Mouse (Mus musculus) intestine, postnatal 0 days (tissue): ENCODE measurements at regions not wholly inside any gene's neighbourhood (a gene's known extent, or its start where the extent isn't known, plus 50 kb on each side); places are given as distances from the start of the nearest gene placed in this dataset.

ENCODE experiments used
- ATAC-seq: fragments of 200-750 bp; cut with Nextera tagmentation; 2 replicates; pipeline ENCODE4 v1.8.0; 2017; ENCODE audit warnings: mild to moderate bottlenecking, moderate TSS enrichment, moderate library complexity
- H3K27ac ChIP-seq: fragments of 300-500 bp; sonication (generic); 2 replicates; pipeline ENCODE4 v1.5.1; 2014; ENCODE audit warnings: mild to moderate bottlenecking, low read depth, low read length, moderate library complexity
- H3K27me3 ChIP-seq: fragments of 300-500 bp; sonication (generic); replicated peaks from 2 replicates; pipeline ENCODE4 v1.6.1; 2014; ENCODE audit warnings: low read length, mixed read lengths; ENCODE audit not compliant: control insufficient read depth, insufficient read depth
- H3K36me3 ChIP-seq: fragments of 300-500 bp; sonication (generic); 2 replicates; pipeline ENCODE4 v1.6.1; 2014; ENCODE audit warnings: mild to moderate bottlenecking, moderate library complexity; ENCODE audit not compliant: control insufficient read depth, insufficient read depth
- H3K4me1 ChIP-seq: fragments of 300-500 bp; sonication (generic); replicated peaks from 2 replicates; pipeline ENCODE4 v1.6.1; 2014; ENCODE audit warnings: antibody characterized with exemption, low read length, mixed read lengths; ENCODE audit not compliant: control insufficient read depth, insufficient read depth
- H3K4me2 ChIP-seq: fragments of 300-500 bp; sonication (generic); replicated peaks from 2 replicates; pipeline ENCODE4 v1.6.1; 2014; ENCODE audit warnings: low read depth, mild to moderate bottlenecking, moderate library complexity
- H3K4me3 ChIP-seq: fragments of 300-500 bp; sonication (generic); 2 replicates; pipeline ENCODE4 v1.5.1; 2014; ENCODE audit warnings: low read depth, low read length
- H3K9ac ChIP-seq: fragments of 300-500 bp; sonication (generic); 2 replicates; pipeline ENCODE4 v1.6.1; 2014; ENCODE audit warnings: mild to moderate bottlenecking, low read depth, low read length
- H3K9me3 ChIP-seq: fragments of 300-500 bp; sonication (generic); 2 replicates; pipeline ENCODE4 v1.6.1; 2016; ENCODE audit warnings: mixed run types; ENCODE audit not compliant: control insufficient read depth
- CTCF ChIP-seq: sonication (generic); IDR thresholded peaks from 2 replicates; pipeline ENCODE4 v1.5.1; 2016; ENCODE audit warnings: low read depth, mild to moderate bottlenecking, control low read depth, antibody characterized with exemption, moderate library complexity
- WGBS: fragments of 180-500 bp; shearing (Covaris S2); extraction: QIAGEN DNeasy Blood & Tissue Kit; methylation state at CpG from one replicate; pipeline ENCODE4 v1.1.7; 2014; 5-methylcytosine and 5-hydroxymethylcytosine counted together

DNA sequence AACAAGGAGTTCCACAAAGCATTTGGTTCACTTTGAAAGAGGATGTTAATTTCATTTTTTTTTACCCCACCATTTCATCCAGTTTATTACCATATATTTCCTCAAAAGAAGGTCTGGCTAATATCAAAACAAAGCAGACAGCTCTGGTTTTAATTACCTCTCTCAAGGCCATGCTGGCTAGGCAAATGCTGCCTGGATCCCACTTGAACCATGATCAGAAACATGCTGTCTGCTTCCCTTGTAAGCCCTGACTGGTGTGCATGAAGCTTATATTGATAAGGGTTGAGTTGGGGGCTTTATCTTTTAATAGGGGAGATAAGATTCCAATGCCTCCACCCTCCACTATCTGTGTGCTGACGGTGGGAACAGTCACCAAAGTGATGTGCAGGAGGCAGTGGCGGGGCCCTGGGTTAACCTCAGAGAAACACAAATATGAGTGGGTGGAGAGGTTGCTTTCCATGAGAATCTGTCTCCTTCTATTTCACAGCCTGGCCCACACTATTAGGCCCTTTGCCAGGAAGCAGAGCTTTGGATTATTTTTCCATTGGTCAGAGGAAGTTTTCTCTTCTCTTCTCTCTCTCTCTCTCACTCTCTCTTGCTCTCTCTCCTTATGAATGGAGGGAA, 194.4 kb downstream of the Ets1 start:
- Histone ChIP-seq H3K36me3 (no peaks in the 10 kb centered on the region), H3K4me2 (no peak overlapping the region), H3K27me3 (no peaks in the 10 kb centered on the region), H3K27ac (no peak overlapping the region), H3K9me3 (no peaks in the 10 kb centered on the region), H3K4me1 (no peaks in the 10 kb centered on the region), H3K4me3 (no peak overlapping the region), H3K9ac (no peak overlapping the region)
- no peak for ATAC-seq
- WGBS = 35% methylated on average over 2 of the region's 2 CpGs
- no peak for TF ChIP-seq CTCF

DNA sequence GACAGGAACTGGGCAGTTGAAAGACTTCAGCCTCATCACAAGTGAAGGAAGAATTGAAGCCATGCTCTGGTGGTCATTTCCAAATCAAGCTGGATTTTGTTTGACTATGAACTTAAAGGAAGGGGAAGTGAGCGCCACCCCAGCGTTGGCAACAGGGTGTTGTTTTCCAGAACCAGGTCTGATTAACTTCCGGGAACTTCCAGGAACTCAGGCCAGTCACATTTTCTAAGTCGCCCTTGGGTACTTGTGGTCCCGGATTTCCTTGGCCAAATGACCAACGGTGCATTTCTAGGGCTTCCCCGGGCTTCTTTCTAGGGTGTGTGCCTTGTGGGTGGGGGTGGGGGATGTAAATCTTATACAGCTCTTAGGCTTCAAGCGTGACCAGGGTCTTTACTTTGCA, 197.4 kb downstream of the Ets1 start:
- no peaks in the 10 kb centered on the region for H3K27me3 ChIP-seq
- 81% methylated on average over 8 of the region's 8 CpGs for WGBS
- no peak overlapping the region for H3K27ac ChIP-seq
- no peaks in the 10 kb centered on the region for H3K9me3 ChIP-seq
- H3K4me1 ChIP-seq = no peaks in the 10 kb centered on the region
- ATAC-seq = no peak
- H3K4me2 ChIP-seq = no peak overlapping the region
- no peak overlapping the region for H3K4me3 ChIP-seq
- no peak for TF ChIP-seq CTCF
- no peak overlapping the region for H3K9ac ChIP-seq
- H3K36me3 ChIP-seq = no peaks in the 10 kb centered on the region

DNA sequence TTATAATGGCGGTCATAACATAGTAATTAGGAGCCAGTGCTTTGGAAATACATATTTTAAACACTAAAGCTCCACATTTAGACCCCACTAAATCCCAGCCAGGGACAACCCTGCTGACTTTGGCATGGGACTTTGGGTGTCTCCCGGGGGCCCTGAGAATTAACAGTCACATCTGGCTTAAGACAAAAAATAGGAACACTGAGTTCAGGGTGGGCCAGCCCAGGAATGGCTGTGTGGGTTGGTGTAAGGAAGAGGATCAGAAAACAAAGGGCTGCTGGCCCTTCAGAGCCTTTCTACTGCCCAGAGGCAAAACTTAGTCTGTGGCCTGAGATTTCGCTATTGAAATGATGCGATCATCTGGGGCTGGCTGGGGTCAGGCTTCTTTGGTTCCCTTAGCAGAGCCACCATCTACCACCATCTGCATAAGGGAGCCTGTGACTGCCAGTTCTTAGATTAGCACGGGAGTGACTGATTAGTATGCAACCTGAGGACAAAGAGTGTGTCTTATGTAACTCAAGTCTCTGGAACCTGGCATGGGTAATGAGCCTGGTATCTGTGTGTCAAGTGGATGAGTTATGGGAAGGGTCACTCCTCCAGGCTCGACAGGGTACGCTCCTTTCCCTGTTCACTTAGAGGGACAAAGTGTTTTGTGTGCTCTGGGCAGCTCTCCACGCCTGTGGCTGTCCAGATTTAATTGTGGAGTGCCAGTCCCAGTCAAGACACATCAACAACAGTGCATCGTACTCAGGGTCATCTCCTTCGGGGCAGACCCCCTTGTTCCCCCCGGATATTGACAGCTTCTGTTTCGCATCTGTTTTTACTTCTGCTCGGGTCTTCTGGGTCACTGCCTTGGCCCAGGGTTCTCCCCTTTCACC, 199.0 kb downstream of the Ets1 start:
- no peaks in the 10 kb centered on the region for H3K36me3 ChIP-seq
- H3K4me2 ChIP-seq = no peak overlapping the region
- H3K4me3 ChIP-seq = no peak overlapping the region
- H3K27me3 ChIP-seq = no peaks in the 10 kb centered on the region
- no peak for TF ChIP-seq CTCF
- WGBS = 70% methylated on average over 13 of the region's 13 CpGs
- H3K9ac ChIP-seq = no peak overlapping the region
- H3K27ac ChIP-seq = no peak overlapping the region
- ATAC-seq = no peak
- H3K9me3 ChIP-seq = no peaks in the 10 kb centered on the region
- H3K4me1 ChIP-seq = no peaks in the 10 kb centered on the region

GRCm38 (mm10) chr9:32835626-32835971, 199.6 kb downstream of the Ets1 start:
- Histone ChIP-seq H3K9ac (no peak overlapping the region), H3K4me3 (no peak overlapping the region), H3K4me2 (no peak overlapping the region), H3K9me3 (no peaks in the 10 kb centered on the region), H3K27ac (no peak overlapping the region), H3K27me3 (no peaks in the 10 kb centered on the region), H3K36me3 (no peaks in the 10 kb centered on the region), H3K4me1 (no peaks in the 10 kb centered on the region)
- ATAC-seq = no peak
- no peak for TF ChIP-seq CTCF
- 35% methylated on average over 4 of the region's 4 CpGs for WGBS

GRCm38 (mm10) chr9:32836371-32836770, 200.3 kb downstream of the Ets1 start:
- ATAC-seq = no peak
- Histone ChIP-seq H3K4me1 (no peaks in the 10 kb centered on the region), H3K27me3 (no peaks in the 10 kb centered on the region), H3K4me2 (no peak overlapping the region), H3K9ac (no peak overlapping the region), H3K9me3 (no peaks in the 10 kb centered on the region), H3K27ac (no peak overlapping the region), H3K36me3 (no peaks in the 10 kb centered on the region), H3K4me3 (no peak overlapping the region)
- 38% methylated on average over 5 of the region's 5 CpGs for WGBS
- no peak for TF ChIP-seq CTCF

GRCm38 (mm10) chr9:32847361-32847760, 211.3 kb downstream of the Ets1 start:
- Histone ChIP-seq H3K27me3 (no peaks in the 10 kb centered on the region), H3K9ac (no peak overlapping the region)
- ATAC-seq = no peak

More at GRCm38 (mm10) chr9:32847361-32847760, 211.3 kb downstream of the Ets1 start:
- Histone ChIP-seq H3K9me3 (no peaks in the 10 kb centered on the region), H3K27ac (no peak overlapping the region), H3K4me2 (no peak overlapping the region), H3K4me1 (no peaks in the 10 kb centered on the region), H3K4me3 (no peak overlapping the region), H3K36me3 (no peaks in the 10 kb centered on the region)
- 85% methylated on average over 2 of the region's 2 CpGs for WGBS
- TF ChIP-seq CTCF = no peak
